Mouse (Mus musculus): ENCODE measurements around the gene Gemin2.

Gene Gemin2

DNA sequence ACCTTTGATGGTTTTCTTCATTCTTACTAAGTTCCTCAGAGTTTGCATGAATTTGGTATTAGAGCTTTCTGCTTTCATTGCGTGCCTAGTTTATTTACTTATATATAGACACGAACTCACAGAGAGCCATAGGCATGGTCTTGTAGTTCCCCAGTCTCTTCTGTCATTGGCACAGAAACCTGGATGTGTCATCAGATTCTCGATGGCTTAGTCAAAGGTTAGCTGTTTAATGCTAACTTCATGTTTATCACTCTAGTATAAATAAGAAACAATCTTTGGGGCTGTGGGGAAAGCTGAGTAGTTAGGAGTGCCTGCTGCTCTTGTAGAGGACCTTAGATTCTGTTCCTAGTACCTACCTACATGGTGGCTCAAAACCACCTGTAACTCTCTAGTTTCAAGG, 63.8 kb downstream of the Gemin2 start:
- POLR2A ChIA-PET = interaction anchor here in 3 of 4 experiments (0.6 to 5.1 kb wide), 9 partner anchors 8 to 143 kb away, joined by 3 to 30 read pairs (median 4); partner anchors contain the start of genes Pnn (in 3 of the 3) and Fbxo33 (in 1 of the 3)
- CTCF ChIA-PET = interaction anchor here in 1 of 4 experiments (0.9 kb wide), 1 partner anchor 10 kb away, joined by 4 read pairs; the partner anchor contains the start of gene Pnn

DNA sequence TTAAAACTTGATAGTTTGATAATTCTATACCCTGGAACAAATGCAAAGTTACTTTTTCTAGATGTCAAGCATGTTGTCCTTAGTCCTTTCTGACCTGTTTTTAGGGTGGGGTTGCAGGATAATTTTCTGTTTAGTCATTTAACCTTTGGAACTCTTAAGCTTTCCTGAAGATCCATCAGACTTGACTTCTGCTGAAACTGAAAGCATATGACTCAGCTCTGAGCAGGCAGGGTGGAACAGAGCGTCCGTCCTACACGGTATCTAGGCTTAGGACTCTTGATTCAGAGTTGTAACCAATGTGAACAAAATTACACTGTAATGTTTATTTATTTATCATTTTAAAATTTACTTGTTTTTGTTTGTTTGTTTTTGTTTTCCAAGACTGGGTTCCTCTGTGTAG, 64.7 kb downstream of the Gemin2 start:
- CTCF ChIA-PET = no interaction called here
- POLR2A ChIA-PET = interaction anchor here in 3 of 4 experiments (1.3 to 5.1 kb wide), 4 partner anchors 11 to 38 kb away, joined by 3 to 30 read pairs (median 18); partner anchors contain the start of gene Pnn (in 2 of the 3)

All from embryonic stem cell, embryonic (primary cell).